Mouse (Mus musculus) MEL (cell line): ENCODE data around the gene Fam43a. TPM values are rescaled to one million over a fixed set of nuclear protein-coding genes. Genes with fewer than 3 reads are reported as not detected.

Experiments used
- DNase-seq: peaks from one replicate; pipeline ENCODE4 v3.0.0; 2011; ENCODE audit warnings: low read depth, low spot score
- H3K27ac ChIP-seq: 2 replicates; pipeline ENCODE4 v1.5.1; 2012; ENCODE audit warnings: low read depth, mild to moderate bottlenecking, control low read depth, low read length, moderate library complexity; ENCODE audit not compliant: control insufficient read depth
- H3K27me3 ChIP-seq, 2 experiments: fragments of 150-350 bp in 1 of 2; sonication (generic) in 1 of 2; 2 replicates each; pipeline ENCODE4 v1.6.1; 2012; ENCODE audit warnings: low read length in 2 of 2, mild to moderate bottlenecking in 2 of 2, improper control_type of control experiment in 1 of 2, moderate library complexity in 1 of 2; ENCODE audit not compliant: insufficient read depth in 2 of 2, control insufficient read depth in 1 of 2
- H3K36me3 ChIP-seq, 2 experiments: 2 replicates each; pipeline ENCODE4 v1.6.1; 2012 to 2014; ENCODE audit warnings: low read length in 2 of 2, improper control_type of control experiment in 1 of 2, inconsistent platforms in 1 of 2, mild to moderate bottlenecking in 1 of 2; ENCODE audit not compliant: insufficient read depth in 2 of 2, control insufficient read depth in 1 of 2
- H3K4me1 ChIP-seq, 2 experiments: fragments of 150-350 bp in 1 of 2; sonication (generic) in 1 of 2; 2 replicates each; pipeline ENCODE4 v1.6.1; 2012; ENCODE audit warnings: low read length in 2 of 2, improper control_type of control experiment in 1 of 2, mild to moderate bottlenecking in 1 of 2; ENCODE audit not compliant: insufficient read depth in 2 of 2, control insufficient read depth in 1 of 2
- H3K4me3 ChIP-seq, 2 experiments: fragments of 150-350 bp in 1 of 2; sonication (generic) in 1 of 2; 2 replicates each; pipeline ENCODE4 v1.5.1; 2012; ENCODE audit warnings: low read depth in 2 of 2, low read length in 2 of 2, mild to moderate bottlenecking in 2 of 2, moderate library complexity in 2 of 2, control low read depth in 1 of 2, improper control_type of control experiment in 1 of 2; ENCODE audit not compliant: control insufficient read depth in 1 of 2, insufficient read depth in 1 of 2
- H3K79me2 ChIP-seq: 2 replicates; pipeline ENCODE4 v1.6.1; 2012; ENCODE audit warnings: mild to moderate bottlenecking, low read length, moderate library complexity; ENCODE audit not compliant: control insufficient read depth, poor library complexity, insufficient read depth
- H3K9ac ChIP-seq: 2 replicates; pipeline ENCODE4 v1.6.1; 2012; ENCODE audit warnings: low read depth, mild to moderate bottlenecking, control low read depth, low read length, moderate library complexity; ENCODE audit not compliant: control insufficient read depth, poor library complexity, severe bottlenecking
- H3K9me3 ChIP-seq: fragments of 150-350 bp; sonication (generic); replicated peaks from 2 replicates; pipeline ENCODE4 v1.6.1; 2012; ENCODE audit warnings: mild to moderate bottlenecking, low read length, improper control_type of control experiment, moderate library complexity; ENCODE audit not compliant: insufficient read depth
- CTCF ChIP-seq, 3 experiments: IDR thresholded peaks in 2 of 3; conservative IDR thresholded peaks in 1 of 3; 2 replicates each; pipeline ENCODE4 v1.5.1; 2011 to 2012; ENCODE audit warnings: low read length in 3 of 3, low read depth in 2 of 3, mild to moderate bottlenecking in 2 of 3, improper control_type of control experiment in 1 of 3, inconsistent platforms in 1 of 3, mixed read lengths in 1 of 3, moderate library complexity in 1 of 3; ENCODE audit not compliant: control insufficient read depth in 1 of 3, insufficient read depth in 1 of 3, poor library complexity in 1 of 3, severe bottlenecking in 1 of 3
- ETS1 ChIP-seq: IDR thresholded peaks from 2 replicates; pipeline ENCODE4 v1.6.1; 2012; ENCODE audit warnings: low read depth, mild to moderate bottlenecking, inconsistent platforms, low read length, improper control_type of control experiment, moderate library complexity
- MAX ChIP-seq: IDR thresholded peaks from 2 replicates; pipeline ENCODE4 v1.6.1; 2011; ENCODE audit warnings: low read length, improper control_type of control experiment
- MAZ ChIP-seq: IDR thresholded peaks from 2 replicates; pipeline ENCODE4 v1.6.1; 2012; ENCODE audit warnings: low read depth, mild to moderate bottlenecking, inconsistent platforms, low read length, improper control_type of control experiment
- MEF2A ChIP-seq: IDR thresholded peaks from 2 replicates; pipeline ENCODE4 v1.6.1; 2014; ENCODE audit warnings: low read depth, mild to moderate bottlenecking, inconsistent platforms, low read length, improper control_type of control experiment; ENCODE audit not compliant: poor library complexity, insufficient replicate concordance, severe bottlenecking; ENCODE audit errors: extremely low read depth
- MXI1 ChIP-seq: IDR thresholded peaks from 2 replicates; pipeline ENCODE4 v1.6.1; 2011; ENCODE audit warnings: mild to moderate bottlenecking, low read depth, low read length, improper control_type of control experiment
- MYB ChIP-seq: IDR thresholded peaks from 2 replicates; pipeline ENCODE4 v1.6.1; 2011; ENCODE audit warnings: mild to moderate bottlenecking, low read depth, low read length, improper control_type of control experiment
- NELFE ChIP-seq: IDR thresholded peaks from 2 replicates; pipeline ENCODE4 v1.6.1; 2011; ENCODE audit warnings: low read depth, low read length, improper control_type of control experiment
- POLR2A ChIP-seq, 2 experiments: IDR thresholded peaks; 2 replicates each; pipeline ENCODE4 v1.6.1; 2011 to 2012; ENCODE audit warnings: low read length in 2 of 2, mild to moderate bottlenecking in 2 of 2, control low read depth in 1 of 2, improper control_type of control experiment in 1 of 2, low read depth in 1 of 2, moderate library complexity in 1 of 2; ENCODE audit not compliant: control insufficient read depth in 1 of 2, insufficient read depth in 1 of 2, poor library complexity in 1 of 2
- RAD21 ChIP-seq: IDR thresholded peaks from 2 replicates; pipeline ENCODE4 v1.6.1; 2011; ENCODE audit warnings: mild to moderate bottlenecking, low read depth, low read length, improper control_type of control experiment
- SIN3A ChIP-seq: IDR thresholded peaks from 2 replicates; pipeline ENCODE4 v1.6.1; 2012; ENCODE audit warnings: low read length, improper control_type of control experiment, inconsistent platforms
- SMC3 ChIP-seq: IDR thresholded peaks from 2 replicates; pipeline ENCODE4 v1.6.1; 2011; ENCODE audit warnings: low read depth, low read length, improper control_type of control experiment
- TCF12 ChIP-seq: IDR thresholded peaks from 2 replicates; pipeline ENCODE4 v1.6.1; 2014; ENCODE audit warnings: low read depth, mild to moderate bottlenecking, inconsistent platforms, low read length, improper control_type of control experiment, moderate library complexity
- UBTF ChIP-seq: IDR thresholded peaks from 2 replicates; pipeline ENCODE4 v1.6.1; 2012; ENCODE audit warnings: low read depth, mild to moderate bottlenecking, inconsistent platforms, low read length, improper control_type of control experiment, moderate library complexity, borderline replicate concordance; ENCODE audit not compliant: insufficient read depth
- USF1 ChIP-seq: IDR thresholded peaks from 2 replicates; pipeline ENCODE4 v1.6.1; 2014; ENCODE audit warnings: low read depth, mild to moderate bottlenecking, inconsistent platforms, low read length, improper control_type of control experiment, moderate library complexity
- USF2 ChIP-seq, 2 experiments: IDR thresholded peaks; 2 replicates each; pipeline ENCODE4 v1.6.1; 2011 to 2012; ENCODE audit warnings: improper control_type of control experiment in 2 of 2, low read length in 2 of 2, borderline replicate concordance in 1 of 2, inconsistent platforms in 1 of 2, low read depth in 1 of 2, mild to moderate bottlenecking in 1 of 2; ENCODE audit not compliant: insufficient read depth in 1 of 2
- ZC3H11A ChIP-seq: IDR thresholded peaks from 2 replicates; pipeline ENCODE4 v1.6.1; 2012; ENCODE audit warnings: low read depth, mild to moderate bottlenecking, inconsistent platforms, low read length, improper control_type of control experiment
- ZMIZ1 ChIP-seq: IDR thresholded peaks from 2 replicates; pipeline ENCODE4 v1.6.1; 2012; ENCODE audit warnings: low read depth, mild to moderate bottlenecking, inconsistent platforms, low read length, improper control_type of control experiment, moderate library complexity
- ZNF384 ChIP-seq: IDR thresholded peaks from 2 replicates; pipeline ENCODE4 v1.6.1; 2012; ENCODE audit warnings: low read depth, mild to moderate bottlenecking, inconsistent platforms, low read length, improper control_type of control experiment
- polyA plus RNA-seq, 2 experiments: library from polyadenylated mRNA; stranded (reverse) in 1 of 2; unstranded in 1 of 2; fragments of >175 nt in 1 of 2; fragments of >200 nt in 1 of 2; gene quantifications; 2 replicates each; pipeline versions ENCODE4 v1.2.1 to v1.2.4; 2012; ENCODE audit warnings: low replicate concordance in 2 of 2, low read depth in 1 of 2; ENCODE audit not compliant: insufficient read length in 2 of 2, insufficient read depth in 1 of 2, missing spikeins in 1 of 2
- total RNA-seq: library from RNA; depleted of rRNA; stranded (reverse); fragments of 300-350 nt; gene quantifications from 2 replicates; pipeline ENCODE4 v1.2.3, GENCODE M21; 2012

Gene Fam43a
- total and polyA plus RNA-seq, 3 experiments: 0.08 to 0.68 TPM; not detected in 1

DNA sequence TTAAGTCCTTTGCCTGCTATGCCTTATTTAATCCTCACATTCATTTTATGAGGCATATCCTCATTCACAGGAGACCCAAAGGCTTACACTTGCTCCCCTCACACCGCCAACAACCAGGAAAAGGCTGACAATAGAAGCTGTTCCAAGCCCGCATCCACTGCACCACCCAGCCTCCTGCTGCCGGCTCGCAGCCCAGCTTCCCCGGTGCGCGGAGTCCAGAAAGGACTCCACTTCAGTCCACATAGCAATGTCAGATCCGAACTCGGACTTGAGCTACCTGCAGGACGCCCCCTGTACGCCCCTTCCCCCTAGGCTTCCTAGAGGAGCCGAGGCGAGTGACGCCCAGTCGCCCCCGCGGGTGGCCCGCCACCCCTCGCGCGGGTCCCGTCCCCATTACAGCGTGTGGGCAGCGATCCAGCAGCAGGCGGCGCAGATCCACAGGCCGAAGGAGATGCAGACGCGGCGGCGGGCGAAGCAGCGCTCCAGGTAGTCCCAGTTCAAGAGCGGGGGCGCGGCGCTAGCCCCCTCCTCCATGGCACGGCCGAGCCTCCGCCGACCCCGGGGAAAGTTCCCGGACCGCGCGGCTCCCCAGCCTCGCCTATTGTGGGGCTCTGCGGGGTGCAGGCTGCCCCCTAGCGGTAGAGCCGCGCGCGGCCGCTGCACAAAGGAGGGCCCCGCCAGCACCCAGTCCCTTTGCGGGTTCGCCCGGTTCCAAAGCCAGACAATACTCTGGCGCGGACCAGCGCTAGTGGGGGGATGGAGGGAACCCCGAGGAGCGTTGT lies 49.4 kb upstream of the Fam43a start:
- Histone ChIP-seq H3K9ac (peak overlapping the region; percentile 76), H3K27me3 (no peaks in the 10 kb centered on the region), H3K4me3 (peak overlapping the region; percentile 70 to 97)
- TF ChIP-seq SIN3A: no peak; the same call in 1 of the 2 replicates
- peak; percentile 31 for TF ChIP-seq RAD21
- TF ChIP-seq MAZ: peak; percentile 87
- TF ChIP-seq SMC3: peak; percentile 47
- TF ChIP-seq POLR2A (IDR thresholded peaks at IDR 0.05; ENCODE audit: control insufficient read depth in 1 of 2, insufficient read depth in 1 of 2, low read depth in 1 of 2, low read length in 2 of 2, poor library complexity in 1 of 2): 0 out of 4 replicates have a peak, but pooled peaks of 1 of the 2 experiments have one; percentile 23
- TF ChIP-seq ETS1: no peak
- TF ChIP-seq ZMIZ1: no peak
- peak; percentile 30; the same call in 1 of the 2 replicates for TF ChIP-seq NELFE
- no peak for TF ChIP-seq USF1
- peak; percentile 61 to 98 (median 79); a peak in 5 of 6 replicates for TF ChIP-seq CTCF (IDR thresholded peaks at IDR 0.05 in 2 of 3, conservative IDR thresholded peaks at IDR 0.05 in 1 of 3; ENCODE audit: control insufficient read depth in 1 of 3, insufficient read depth in 1 of 3, low read depth in 2 of 3, low read length in 3 of 3, poor library complexity in 1 of 3, severe bottlenecking in 1 of 3)
- 0 out of 2 replicates have a peak, but pooled peaks have one; percentile 72 for TF ChIP-seq UBTF
- TF ChIP-seq MYB: no peak
- TF ChIP-seq TCF12: peak; percentile 34; the same call in 1 of the 2 replicates
- TF ChIP-seq ZC3H11A: 0 out of 2 replicates have a peak, but pooled peaks have one; percentile 23
- TF ChIP-seq MEF2A: no peak
- TF ChIP-seq MXI1: no peak
- TF ChIP-seq, all 39 proteins: peak for 9
- H3K79me2 ChIP-seq: no peaks in the 10 kb centered on the region
- DNase-seq: peak; percentile 83
- no peak overlapping the region for H3K27ac ChIP-seq
- no peaks in the 10 kb centered on the region for H3K9me3 ChIP-seq
- no peaks in the 10 kb centered on the region for H3K36me3 ChIP-seq
- H3K4me1 ChIP-seq: peaks cover 4 to 14% of the 10 kb centered on the region in 2 experiments; a peak in 2 of 4 replicates

DNA sequence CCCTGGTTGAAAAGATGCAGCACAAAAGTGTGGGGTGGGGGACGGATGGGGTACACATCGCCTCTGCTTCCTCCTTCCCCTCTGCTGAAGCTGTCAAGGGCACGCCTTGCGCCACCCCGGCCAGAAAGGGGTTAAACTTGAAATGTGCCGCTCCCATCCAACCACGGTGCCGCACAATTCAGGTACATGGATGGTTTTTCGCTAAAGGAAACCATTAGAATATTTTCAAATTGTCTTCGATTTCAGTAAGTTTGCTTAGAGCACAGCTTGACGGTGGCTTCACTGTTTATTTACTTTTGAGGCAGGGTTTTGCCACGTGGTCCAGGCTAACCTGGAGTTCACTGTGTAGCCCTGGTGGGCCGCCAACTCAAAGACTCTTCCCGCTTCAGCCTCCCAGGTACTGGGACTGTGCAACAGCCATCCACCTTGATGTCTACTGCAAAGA lies 48.8 kb upstream of the Fam43a start, which contains the start of gene Tmem44:
Tmem44 (minus strand) TSS at position 95 of the 445 bp plus-strand sequence.
- Histone ChIP-seq H3K79me2 (no peaks in the 10 kb centered on the region), H3K27me3 (no peaks in the 10 kb centered on the region), H3K9ac (peak within 1 kb of the TSS; percentile 76), H3K9me3 (no peaks in the 10 kb centered on the region), H3K4me3 (peak within 1 kb of the TSS; percentile 70 to 97), H3K36me3 (no peaks in the 10 kb centered on the region), H3K27ac (no peak within 1 kb of the TSS), H3K4me1 (peaks cover 4 to 14% of the 10 kb centered on the region in 2 experiments; a peak in 2 of 4 replicates)
- peak; percentile 44; the same call in 1 of the 2 replicates for TF ChIP-seq MXI1
- TF ChIP-seq USF1: peak; percentile 38; the same call in 1 of the 2 replicates
- no peak for TF ChIP-seq ZNF384
- no peak for TF ChIP-seq MAX
- TF ChIP-seq USF2 (IDR thresholded peaks at IDR 0.05; ENCODE audit: borderline replicate concordance in 1 of 2, insufficient read depth in 1 of 2, low read depth in 1 of 2, low read length in 2 of 2): no peak
- TF ChIP-seq CTCF (IDR thresholded peaks at IDR 0.05 in 2 of 3, conservative IDR thresholded peaks at IDR 0.05 in 1 of 3; ENCODE audit: control insufficient read depth in 1 of 3, insufficient read depth in 1 of 3, low read depth in 2 of 3, low read length in 3 of 3, poor library complexity in 1 of 3, severe bottlenecking in 1 of 3): peak in 1 of 3 experiments; percentile 14; a peak in 1 of 6 replicates
- TF ChIP-seq MAZ: no peak
- no peak for TF ChIP-seq NELFE
- no peak for DNase-seq
